Mouse (Mus musculus): ENCODE results near the gene Abcd3. TPM values are rescaled to one million over a fixed set of nuclear protein-coding genes. Genes with fewer than 3 reads are reported as not detected.

Abcd3 gene
- 10 to 100 TPM; 39.3 to 42.8 TPM for total RNA-seq (2021)
- long read RNA-seq, experiment 1, partial matches to known transcripts, result 4 of 43 reads
- long read RNA-seq, experiment 1, other reads (novel, unspliced or antisense), result 35 of 43 reads
- long read RNA-seq, experiment 2, partial matches to known transcripts, result 1 of 53 reads
- long read RNA-seq, experiment 2, other reads (novel, unspliced or antisense), result 49 of 53 reads

DNA sequence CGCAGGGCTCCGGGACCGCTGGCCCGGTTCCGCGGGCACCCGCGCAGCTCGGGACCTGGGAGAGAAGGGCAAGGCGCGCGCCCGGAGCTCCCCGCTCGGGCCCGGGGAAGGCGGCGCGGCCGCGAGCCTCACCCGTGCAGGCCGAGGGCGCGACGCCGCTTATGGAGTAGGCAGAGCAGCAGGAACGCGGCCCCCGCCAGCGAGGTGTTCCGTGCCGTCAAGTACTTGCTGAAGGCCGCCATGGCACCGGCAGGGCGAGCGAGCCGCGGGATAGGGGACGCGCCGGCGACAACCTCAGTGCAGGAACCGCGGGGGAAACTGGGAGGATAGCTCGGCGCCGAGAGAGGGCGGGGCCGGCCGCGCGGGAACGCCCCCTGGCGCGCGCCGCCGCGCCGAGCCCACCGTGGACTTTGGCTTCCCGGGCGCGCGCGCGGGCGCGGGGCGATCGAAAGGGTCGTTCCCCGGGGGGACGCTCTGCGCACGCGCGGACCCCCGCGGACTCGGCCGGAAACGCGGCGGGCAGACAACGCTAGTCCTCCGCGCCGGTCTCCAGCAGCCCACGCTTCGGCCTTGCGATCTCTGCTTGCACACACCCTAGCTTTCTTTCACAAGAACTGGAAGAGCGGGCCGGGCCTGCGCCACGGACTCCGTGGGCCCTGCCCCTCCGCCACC lies at the start of gene Abcd3:
Abcd3 (minus strand) TSS at position 426 of the 672 bp plus-strand sequence.
- intact Hi-C loops (cut with DNase I), result no loop called here

GRCm38 (mm10) chr3:121859142-121859541 lies 44.0 kb upstream of the Abcd3 start:
- DNase-seq, result no peak
- intact Hi-C loops (cut with DNase I), result no loop called here

More for the DNA sequence above, at the start of gene Abcd3:
- peak; percentile 78 to 87 for DNase-seq

GRCm38 (mm10) chr3:121856131-121856530 lies 41.0 kb upstream of the Abcd3 start:
- no peak for DNase-seq
- intact Hi-C loops (cut with DNase I), result no loop called here

DNA sequence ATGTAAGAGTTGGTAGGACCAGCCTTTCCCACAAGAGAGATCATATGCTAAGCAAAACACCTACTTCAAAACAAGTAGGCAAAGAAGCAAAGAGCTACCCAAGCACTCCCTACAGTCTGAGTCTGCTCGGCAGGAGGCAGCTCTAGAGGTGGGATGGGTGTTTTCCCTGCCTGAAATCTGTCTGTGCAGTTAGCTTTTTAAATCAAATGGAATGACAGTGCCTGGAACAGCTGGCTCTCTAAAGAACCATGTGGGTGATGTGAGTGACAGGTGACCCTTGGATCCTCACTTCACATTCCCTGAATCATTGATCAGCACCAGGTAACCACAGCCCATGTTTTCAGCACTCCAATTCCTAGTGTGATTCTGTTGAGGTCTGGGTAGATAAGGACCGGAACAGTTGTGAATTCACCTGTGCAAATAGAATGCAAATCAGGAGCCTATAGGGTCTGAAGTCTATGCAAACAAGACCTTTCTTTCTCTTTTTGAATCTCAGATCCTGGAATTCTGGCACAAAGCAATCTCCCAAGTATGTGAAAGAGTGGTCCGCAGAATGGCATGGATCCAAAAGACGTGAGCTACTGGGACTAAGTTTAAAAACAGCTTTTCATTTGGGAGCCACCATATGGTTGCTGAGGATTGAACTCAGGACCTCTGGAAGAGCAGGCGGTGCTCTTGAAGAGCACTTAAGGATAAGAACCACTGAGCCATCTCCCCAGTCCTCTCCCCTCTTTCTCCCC lies 38.8 kb upstream of the Abcd3 start:
- intact Hi-C loops (cut with DNase I), result no loop called here

DNA sequence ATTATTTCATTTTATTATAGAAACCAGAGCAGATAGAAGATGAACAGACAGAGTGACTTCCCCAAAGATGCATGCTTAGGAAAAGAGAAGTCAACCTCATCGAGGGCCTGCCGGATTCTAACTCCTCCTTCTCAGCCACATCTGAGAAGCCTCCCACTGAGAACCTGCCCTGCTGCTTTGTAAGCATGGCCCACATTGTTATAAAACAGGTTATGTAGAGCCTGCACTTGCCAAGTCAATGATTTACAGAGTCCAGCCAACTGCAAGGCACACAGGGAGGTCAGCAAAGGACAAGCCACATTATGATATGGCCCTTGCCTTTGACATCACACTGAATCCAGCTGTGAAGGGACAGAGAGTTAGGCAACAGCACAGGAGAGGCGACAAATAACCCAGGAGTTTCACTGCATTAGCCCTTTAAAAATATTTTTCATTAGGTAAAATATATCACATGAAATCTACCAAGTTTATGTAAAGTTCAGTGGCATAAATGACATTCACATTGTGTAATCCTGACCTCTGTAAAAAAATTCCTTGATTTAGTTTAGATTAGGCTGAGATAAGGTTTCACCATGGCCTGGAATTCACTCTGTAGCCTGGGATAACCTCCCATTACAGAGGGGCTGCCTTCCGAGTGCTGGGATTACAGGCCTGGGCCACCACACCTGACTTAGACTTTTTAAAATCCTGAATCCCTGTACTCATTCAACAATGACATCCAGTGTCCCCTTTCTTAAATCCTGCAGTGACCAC lies 37.1 kb upstream of the Abcd3 start:
- DNase-seq, result no peak
- intact Hi-C loops (cut with DNase I), result no loop called here

More for the DNA sequence above, 38.8 kb upstream of the Abcd3 start:
- DNase-seq, result no peak

GRCm38 (mm10) chr3:121851006-121851405 lies 35.9 kb upstream of the Abcd3 start:
- intact Hi-C loops (cut with DNase I), result no loop called here
- DNase-seq, result no peak

DNA sequence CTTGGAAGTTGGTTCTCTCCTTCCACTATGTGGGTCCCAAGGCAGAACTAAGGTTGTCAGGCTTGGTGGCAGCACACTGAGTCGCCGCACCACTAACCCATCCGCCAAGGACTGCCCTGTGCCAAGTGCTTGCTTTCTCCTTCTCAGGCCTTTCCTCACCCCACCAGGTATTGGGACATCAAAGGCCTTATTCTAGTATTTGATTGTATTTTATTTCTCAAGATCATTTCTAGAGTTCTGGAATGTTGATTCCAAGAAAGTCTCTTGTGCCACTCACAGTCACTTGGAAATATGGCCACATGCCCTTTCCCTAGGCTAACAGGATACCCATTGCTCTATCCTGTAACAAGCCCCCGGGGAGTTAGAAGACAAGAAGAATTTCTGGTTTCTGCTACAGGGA lies 35.3 kb upstream of the Abcd3 start:
- intact Hi-C loops (cut with DNase I), result no loop called here
- no peak for DNase-seq

DNA sequence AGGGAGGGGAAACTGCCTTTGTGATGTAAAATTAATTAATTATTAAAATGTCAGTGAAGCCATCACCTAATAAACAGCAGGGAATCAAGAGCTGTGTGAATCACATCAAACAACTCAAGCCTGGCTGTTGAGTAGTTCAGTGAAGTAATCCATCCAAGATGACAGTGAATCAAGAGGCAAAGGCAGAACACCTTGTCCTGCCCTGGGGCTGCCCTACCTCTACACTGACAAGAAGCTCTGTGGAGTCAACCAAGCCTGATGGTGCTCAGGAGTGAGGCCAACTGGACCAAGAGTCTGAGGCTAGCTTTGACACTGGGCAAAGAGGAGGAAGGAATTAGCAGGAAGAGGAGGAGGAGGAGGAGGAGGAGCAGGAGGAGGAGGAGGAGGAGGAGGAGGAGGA lies 32.2 kb upstream of the Abcd3 start:
- intact Hi-C loops (cut with DNase I), result no loop called here
- no peak for DNase-seq

- intact Hi-C loops (cut with DNase I), result no loop called here
Observed at GRCm38 (mm10) chr3:121844658-121845057, 29.6 kb upstream of the Abcd3 start.

DNA sequence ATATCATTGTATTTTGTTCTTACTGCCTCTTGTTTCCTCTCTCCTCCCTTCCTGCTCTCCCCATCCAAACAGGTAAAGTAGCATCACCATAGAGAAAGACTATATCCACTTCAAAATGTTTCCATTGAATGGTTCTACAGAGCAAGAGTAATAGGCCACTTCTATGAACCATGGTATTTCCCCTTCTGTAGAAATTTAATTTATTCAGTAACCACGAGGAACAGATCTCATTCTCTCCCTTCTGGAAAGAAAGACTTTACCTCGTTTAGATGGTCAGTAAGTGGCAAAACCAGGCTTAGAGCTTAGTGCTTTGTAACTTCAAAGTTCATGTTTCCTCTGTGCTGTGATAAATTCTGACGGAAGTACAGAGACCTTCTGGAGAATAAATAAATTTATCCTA lies 28.9 kb upstream of the Abcd3 start:
- intact Hi-C loops (cut with DNase I), result no loop called here
- no peak for DNase-seq

More at GRCm38 (mm10) chr3:121844658-121845057, 29.6 kb upstream of the Abcd3 start:
- no peak for DNase-seq

GRCm38 (mm10) chr3:121843254-121843653 lies 28.2 kb upstream of the Abcd3 start:
- DNase-seq, result no peak
- intact Hi-C loops (cut with DNase I), result no loop called here

GRCm38 (mm10) chr3:121842306-121842860 lies 27.3 kb upstream of the Abcd3 start:
- DNase-seq, result no peak
- intact Hi-C loops (cut with DNase I), result no loop called here

- intact Hi-C loops (cut with DNase I), result no loop called here
- DNase-seq, result no peak
Observed at GRCm38 (mm10) chr3:121841412-121842014, 26.4 kb upstream of the Abcd3 start.

DNA sequence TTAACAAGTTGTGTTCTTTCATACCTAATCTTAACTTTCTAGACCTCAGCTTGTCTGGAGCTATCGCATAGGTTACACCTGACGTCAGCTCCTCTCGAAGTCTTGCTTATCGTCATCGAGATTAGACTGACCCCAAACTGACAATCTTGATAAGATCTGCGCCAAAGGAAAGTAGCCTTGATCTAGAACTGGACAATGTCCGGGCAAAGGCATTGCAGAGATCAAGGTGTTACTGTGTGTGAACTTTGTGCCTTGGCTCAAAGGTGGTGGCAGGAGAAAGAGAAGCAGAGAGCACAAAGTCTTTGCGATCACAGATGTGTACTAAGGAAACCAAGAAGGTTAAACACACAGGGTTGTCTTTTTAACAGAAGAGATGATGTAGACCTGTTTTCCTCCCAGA lies 25.2 kb upstream of the Abcd3 start:
- intact Hi-C loops (cut with DNase I), result no loop called here
- no peak for DNase-seq

GRCm38 (mm10) chr3:121834732-121835131 lies 19.6 kb upstream of the Abcd3 start:
- intact Hi-C loops (cut with DNase I), result no loop called here
- DNase-seq, result no peak

DNA sequence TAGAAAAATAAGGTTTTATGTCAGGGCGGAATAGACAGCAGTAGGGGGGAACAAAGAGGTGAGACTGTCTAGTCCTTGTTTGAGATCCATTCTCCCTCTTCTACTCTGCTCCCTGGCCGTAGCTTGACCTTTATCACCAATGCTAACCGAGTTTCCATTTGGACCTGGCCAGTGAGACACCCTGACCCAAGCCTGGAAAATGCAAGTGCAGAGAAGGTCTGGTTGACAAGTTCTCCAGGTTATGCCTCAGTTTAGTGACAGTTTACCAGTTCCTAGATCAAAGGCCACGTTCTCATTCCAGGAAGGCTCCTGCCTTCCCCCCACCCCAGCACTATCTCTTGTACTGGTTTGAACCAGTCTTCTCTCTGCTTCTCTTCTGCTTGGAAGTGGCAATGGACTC lies 19.1 kb upstream of the Abcd3 start:
- intact Hi-C loops (cut with DNase I), result no loop called here
- DNase-seq, result no peak

DNA sequence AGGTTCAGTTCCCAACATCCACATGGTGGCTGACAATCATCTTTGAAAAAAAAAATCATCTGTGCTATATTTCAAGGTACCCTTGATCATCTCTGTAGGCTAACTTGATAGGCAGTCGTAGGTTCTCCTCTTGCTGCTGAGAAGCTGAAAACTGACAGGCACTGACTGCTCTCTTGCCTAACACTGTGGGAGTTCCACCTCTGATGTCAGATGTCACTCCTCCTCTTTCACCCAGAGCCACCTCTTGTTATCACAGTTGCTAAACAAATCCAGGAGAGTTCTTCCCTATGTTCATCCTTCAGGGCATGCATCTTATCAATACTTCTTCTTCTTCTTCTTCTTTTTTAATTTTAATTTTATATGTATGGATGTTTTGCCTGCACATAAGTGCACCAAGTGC lies 10.0 kb upstream of the Abcd3 start:
- intact Hi-C loops (cut with DNase I), result no loop called here
- DNase-seq, result no peak

- DNase-seq, result no peak
- intact Hi-C loops (cut with DNase I), result no loop called here
Observed at GRCm38 (mm10) chr3:121824319-121824718, 9.2 kb upstream of the Abcd3 start.

GRCm38 (mm10) chr3:121822643-121823042 lies 7.5 kb upstream of the Abcd3 start:
- intact Hi-C loops (cut with DNase I), result no loop called here
- DNase-seq, result no peak

DNA sequence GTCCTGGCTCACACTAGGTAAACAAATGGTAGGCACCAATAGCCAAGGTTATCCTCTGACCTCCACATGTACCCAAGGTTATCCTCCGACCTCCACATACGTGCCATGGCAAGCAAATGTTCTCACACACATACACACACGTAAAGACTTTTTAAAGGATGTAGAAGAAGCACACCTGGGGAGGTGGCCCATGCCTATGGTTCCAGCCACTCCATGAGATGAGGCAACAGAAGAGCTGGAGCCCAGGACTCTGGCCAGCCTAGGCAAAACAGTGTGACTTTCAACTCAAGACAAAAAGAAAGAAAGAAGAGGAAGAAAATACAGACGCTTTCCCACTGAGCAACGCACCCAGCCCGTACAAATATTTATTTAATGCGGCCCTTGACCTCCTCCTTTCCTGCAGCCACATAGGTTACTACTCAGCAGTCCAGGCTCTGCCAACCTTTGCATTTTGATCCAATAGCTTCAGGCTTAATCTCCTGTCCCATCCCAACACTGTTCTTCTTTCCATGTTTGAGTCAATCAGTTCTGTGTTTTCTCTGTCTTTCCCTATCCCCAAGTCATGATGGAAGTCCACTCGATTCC lies 6.5 kb upstream of the Abcd3 start:
- intact Hi-C loops (cut with DNase I), result no loop called here
- DNase-seq, result no peak
